Mouse (Mus musculus): ENCODE results near the gene Haghl.

The Haghl gene

GRCm38 (mm10) chr17:25786781-25787504, 1.5 kb upstream of the Haghl start:
- WGBS: 92% methylated on average over 9 of the region's 9 CpGs

GRCm38 (mm10) chr17:25786280-25786679, 807 bp upstream of the Haghl start, which contains the start of gene Ccdc78:
Gene Ccdc78 (plus strand): TSS chr17:25786580.
- WGBS: 79% methylated on average over 3 of the region's 3 CpGs

GRCm38 (mm10) chr17:25783861-25784574, 1.5 kb downstream of the Haghl start:
- 55% methylated on average over 15 of the region's 15 CpGs for WGBS

- WGBS: 54% methylated on average over 7 of the region's 7 CpGs
These were observed 2.4 kb downstream of the Haghl start for GRCm38 (mm10) chr17:25783086-25783485.

GRCm38 (mm10) chr17:25781339-25781738, 4.1 kb downstream of the Haghl start:
- 73% methylated on average over 6 of the region's 6 CpGs for WGBS

- 98% methylated on average over 5 of the region's 5 CpGs for WGBS
These were observed 7.5 kb downstream of the Haghl start for GRCm38 (mm10) chr17:25777948-25778347.

GRCm38 (mm10) chr17:25775318-25776062, 10.0 kb downstream of the Haghl start:
- WGBS: 78% methylated on average over 10 of the region's 10 CpGs

GRCm38 (mm10) chr17:25773549-25774120, 11.8 kb downstream of the Haghl start, which contains the start of gene Narfl:
Gene Narfl (plus strand): TSS chr17:25773776.
- 0% methylated on average over 37 of the region's 37 CpGs for WGBS

- WGBS: 52% methylated on average over 9 of the region's 9 CpGs
These were observed 16.1 kb downstream of the Haghl start for GRCm38 (mm10) chr17:25769331-25769730.

- 37% methylated on average over 5 of the region's 5 CpGs for WGBS
These were observed 19.6 kb downstream of the Haghl start for GRCm38 (mm10) chr17:25765886-25766285.

- WGBS: 55% methylated on average over 3 of the region's 3 CpGs
These were observed 22.9 kb downstream of the Haghl start for GRCm38 (mm10) chr17:25762591-25762990.

- WGBS: 27% methylated on average over 4 of the region's 4 CpGs
These were observed 23.9 kb downstream of the Haghl start for GRCm38 (mm10) chr17:25761561-25761970.

GRCm38 (mm10) chr17:25760148-25760547, 25.3 kb downstream of the Haghl start:
- WGBS: 39% methylated on average over 8 of the region's 8 CpGs

GRCm38 (mm10) chr17:25757691-25758090, 27.8 kb downstream of the Haghl start:
- WGBS: 75% methylated on average over 3 of the region's 3 CpGs

GRCm38 (mm10) chr17:25756378-25757242, 28.9 kb downstream of the Haghl start:
- WGBS: 82% methylated on average over 9 of the region's 9 CpGs

- WGBS: 65% methylated on average over 4 of the region's 4 CpGs
These were observed 29.7 kb downstream of the Haghl start for GRCm38 (mm10) chr17:25755627-25756377.

- WGBS: 90% methylated on average over 4 of the region's 4 CpGs
These were observed 30.4 kb downstream of the Haghl start for GRCm38 (mm10) chr17:25755086-25755485.

GRCm38 (mm10) chr17:25754241-25754640, 31.2 kb downstream of the Haghl start, which contains the start of gene Msln:
Gene Msln (minus strand): TSS chr17:25754378.
- WGBS: 89% methylated on average over 9 of the region's 9 CpGs

- WGBS: 41% methylated on average over 5 of the region's 5 CpGs
These were observed 34.0 kb downstream of the Haghl start for GRCm38 (mm10) chr17:25751446-25751845.

- 86% methylated on average over 6 of the region's 6 CpGs for WGBS
These were observed 36.2 kb downstream of the Haghl start for GRCm38 (mm10) chr17:25749314-25749713.
